Mouse (Mus musculus): ENCODE measurements around the gene Sik3.
"Not testable (repeated sequence)": the region's sequence is repeated elsewhere in the genome, so short reads cannot be mapped to it uniquely, and the experiment has no call there.

The Sik3 gene

GRCm38 (mm10) chr9:46106105-46106504, 93.5 kb downstream of the Sik3 start:
- no peak for DNase-seq (ENCODE audit: low read depth, low spot score)

- DNase-seq (ENCODE audit: low read depth, low spot score) = no peak
Observed at GRCm38 (mm10) chr9:46110648-46111047, 98.0 kb downstream of the Sik3 start.

GRCm38 (mm10) chr9:46111334-46111733, 98.7 kb downstream of the Sik3 start:
- DNase-seq (ENCODE audit: low read depth, low spot score) = no peak

GRCm38 (mm10) chr9:46112246-46112645, 99.6 kb downstream of the Sik3 start:
- DNase-seq (ENCODE audit: low read depth, low spot score) = no peak

- no peak for DNase-seq (ENCODE audit: low read depth, low spot score)
Observed at GRCm38 (mm10) chr9:46118844-46119385, 106.3 kb downstream of the Sik3 start.

- DNase-seq (ENCODE audit: low read depth, low spot score) = peak; percentile 5
Observed at GRCm38 (mm10) chr9:46119943-46120441, 107.4 kb downstream of the Sik3 start.

GRCm38 (mm10) chr9:46120468-46121253, 108.0 kb downstream of the Sik3 start:
- no peak for DNase-seq (ENCODE audit: low read depth, low spot score)

GRCm38 (mm10) chr9:46121486-46121885, 108.9 kb downstream of the Sik3 start:
- DNase-seq (ENCODE audit: low read depth, low spot score) = no peak

GRCm38 (mm10) chr9:46122731-46123130, 110.1 kb downstream of the Sik3 start:
- no peak for DNase-seq (ENCODE audit: low read depth, low spot score)

- DNase-seq (ENCODE audit: low read depth, low spot score) = no peak
Observed at GRCm38 (mm10) chr9:46126295-46126694, 113.7 kb downstream of the Sik3 start.

- DNase-seq (ENCODE audit: low read depth, low spot score) = no peak
Observed at GRCm38 (mm10) chr9:46127326-46127725, 114.7 kb downstream of the Sik3 start.

- DNase-seq (ENCODE audit: low read depth, low spot score) = no peak
Observed at GRCm38 (mm10) chr9:46129241-46129640, 116.6 kb downstream of the Sik3 start.

- not testable (repeated sequence) for DNase-seq (ENCODE audit: low read depth, low spot score)
Observed at GRCm38 (mm10) chr9:46132821-46133220, 120.2 kb downstream of the Sik3 start.

- no peak for DNase-seq (ENCODE audit: low read depth, low spot score)
Observed at GRCm38 (mm10) chr9:46138831-46139230, 126.2 kb downstream of the Sik3 start.

GRCm38 (mm10) chr9:46140811-46141210, 128.2 kb downstream of the Sik3 start:
- DNase-seq (ENCODE audit: low read depth, low spot score) = no peak

GRCm38 (mm10) chr9:46142031-46142430, 129.4 kb downstream of the Sik3 start:
- DNase-seq (ENCODE audit: low read depth, low spot score) = no peak

GRCm38 (mm10) chr9:46142492-46142891, 129.9 kb downstream of the Sik3 start:
- DNase-seq (ENCODE audit: low read depth, low spot score) = no peak

GRCm38 (mm10) chr9:46144976-46145375, 132.4 kb downstream of the Sik3 start:
- no peak for DNase-seq (ENCODE audit: low read depth, low spot score)

- no peak for DNase-seq (ENCODE audit: low read depth, low spot score)
Observed at GRCm38 (mm10) chr9:46146437-46146836, 133.8 kb downstream of the Sik3 start.

- no peak for DNase-seq (ENCODE audit: low read depth, low spot score)
Observed at GRCm38 (mm10) chr9:46148723-46149122, 136.1 kb downstream of the Sik3 start.

GRCm38 (mm10) chr9:46149392-46149791, 136.8 kb downstream of the Sik3 start:
- no peak for DNase-seq (ENCODE audit: low read depth, low spot score)

- DNase-seq (ENCODE audit: low read depth, low spot score) = no peak
Observed at GRCm38 (mm10) chr9:46150116-46150515, 137.5 kb downstream of the Sik3 start.
